Mouse (Mus musculus): Measurements from ENCODE around the gene AI854703.

DNA sequence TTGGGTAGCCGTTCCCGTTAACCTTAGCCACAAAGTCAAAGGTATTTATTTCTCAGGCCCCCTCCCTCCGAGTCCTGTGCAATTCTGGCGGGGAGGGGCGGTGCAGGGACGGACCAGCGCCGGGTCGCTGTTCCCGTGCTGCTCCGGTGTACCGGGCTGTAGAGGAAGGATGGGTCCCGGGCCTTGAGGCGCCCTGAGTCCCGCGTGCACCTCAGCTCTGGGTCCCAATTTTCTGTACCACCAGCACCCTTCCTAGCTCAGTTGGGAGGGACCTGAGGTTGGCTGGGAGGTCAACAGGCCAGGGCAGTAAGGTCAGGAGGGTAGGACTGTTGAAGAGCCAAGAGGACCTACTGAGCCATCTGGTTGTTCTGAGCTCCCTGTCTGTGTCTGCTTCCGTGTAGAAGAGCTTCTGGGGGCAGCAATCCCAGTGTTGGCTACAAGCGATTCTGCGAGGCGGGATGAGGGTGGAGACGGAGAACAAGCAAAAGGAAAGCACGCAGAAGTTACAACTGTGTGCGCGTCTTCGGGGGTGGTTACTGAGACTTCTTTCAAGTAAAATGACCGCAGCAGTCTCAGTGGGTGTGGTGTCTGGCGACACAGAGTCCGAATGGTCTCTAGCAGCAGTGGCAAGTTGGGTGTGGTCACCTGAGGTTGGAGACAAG, 24.4 kb upstream of the AI854703 start:
- no peak for TF ChIP-seq ZNF384 (IDR thresholded peaks at IDR 0.05; ENCODE audit: low read depth, low read length)
- no peak for TF ChIP-seq MAFK (IDR thresholded peaks at IDR 0.05; ENCODE audit: insufficient read depth, low read depth, low read length)
